Mouse (Mus musculus): ENCODE data around the gene Rasl10b. TPM values are rescaled to one million over a fixed set of nuclear protein-coding genes. Genes with fewer than 3 reads are reported as not detected.

The Rasl10b gene
- polyA plus RNA-seq, 1 experiment from 2014 or later, result 13.4 TPM

- H3K27ac ChIP-seq (ENCODE audit: poor library complexity, severe bottlenecking), result no peak overlapping the region
- H3K4me3 ChIP-seq, result no peak overlapping the region
- H3K36me3 ChIP-seq, result peaks cover 24% of the 10 kb centered on the region
- H3K9me3 ChIP-seq (replicated peaks), result no peaks in the 10 kb centered on the region
- H3K27me3 ChIP-seq (replicated peaks), result 0 out of 2 replicates have a peak, but pooled peaks cover 4% of the 10 kb centered on the region
- no peak overlapping the region for H3K4me2 ChIP-seq
- H3K9ac ChIP-seq, result no peak overlapping the region
- 47% methylated on average over 3 of the region's 3 CpGs for WGBS
- ATAC-seq (ENCODE audit: insufficient number of reproducible peaks, low FRiP score), result no peak
- H3K4me1 ChIP-seq (replicated peaks), result peaks cover 54% of the 10 kb centered on the region
Measured at GRCm38 (mm10) chr11:83406391-83406790, 2.5 kb upstream of the Rasl10b start.

GRCm38 (mm10) chr11:83408242-83408641 lies 695 bp upstream of the Rasl10b start:
- Histone ChIP-seq H3K36me3 (peaks cover 14% of the 10 kb centered on the region), H3K4me1 (replicated peaks) (peaks cover 50% of the 10 kb centered on the region), H3K27me3 (replicated peaks) (peaks cover 22% of the 10 kb centered on the region; the same call in 1 of the 2 replicates), H3K27ac (ENCODE audit: poor library complexity, severe bottlenecking) (no peak overlapping the region), H3K4me3 (no peak overlapping the region), H3K4me2 (no peak overlapping the region), H3K9me3 (replicated peaks) (no peaks in the 10 kb centered on the region), H3K9ac (no peak overlapping the region)
- WGBS, result 55% methylated on average over 8 of the region's 8 CpGs
- ATAC-seq (ENCODE audit: insufficient number of reproducible peaks, low FRiP score), result no peak

- no peaks in the 10 kb centered on the region for H3K9me3 ChIP-seq (replicated peaks)
- peaks cover 31% of the 10 kb centered on the region; the same call in 1 of the 2 replicates for H3K27me3 ChIP-seq (replicated peaks)
- peak overlapping the region; percentile 67 for H3K27ac ChIP-seq (ENCODE audit: poor library complexity, severe bottlenecking)
- H3K36me3 ChIP-seq, result 0 out of 2 replicates have a peak, but pooled peaks cover 3% of the 10 kb centered on the region
- peaks cover 47% of the 10 kb centered on the region for H3K4me1 ChIP-seq (replicated peaks)
- peak overlapping the region; percentile 91 for H3K9ac ChIP-seq
- peak overlapping the region; percentile 94 for H3K4me2 ChIP-seq
- peak overlapping the region; percentile 97 for H3K4me3 ChIP-seq
- under 1% methylated on average over 26 of the region's 40 CpGs for WGBS
- peak; percentile 43 for ATAC-seq (ENCODE audit: insufficient number of reproducible peaks, low FRiP score)
Measured at GRCm38 (mm10) chr11:83409792-83410291, 905 bp downstream of the Rasl10b start.

DNA sequence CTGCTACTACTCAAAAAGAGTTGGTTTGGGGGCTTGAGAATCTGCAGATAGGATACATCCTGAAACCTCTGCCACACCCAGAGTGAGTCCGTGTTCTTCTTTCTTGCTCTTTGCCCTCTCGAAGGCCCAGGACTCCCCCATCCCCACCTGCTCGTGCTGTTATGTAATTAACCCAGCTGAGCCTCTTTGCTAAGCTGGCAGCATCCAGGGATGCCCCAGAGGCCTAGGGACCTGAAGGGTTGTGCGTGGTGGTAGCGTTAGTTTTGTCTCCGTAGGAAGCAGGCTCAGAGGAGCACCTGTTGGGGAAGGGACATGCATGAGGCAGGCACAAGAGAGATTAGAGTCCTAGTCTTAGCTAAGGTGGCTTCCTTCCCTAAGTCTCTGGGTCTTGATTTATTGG lies 1.6 kb downstream of the Rasl10b start:
- no peak for ATAC-seq (ENCODE audit: insufficient number of reproducible peaks, low FRiP score)

GRCm38 (mm10) chr11:83417080-83417479 lies 8.1 kb downstream of the Rasl10b start:
- Histone ChIP-seq H3K4me1 (replicated peaks) (peaks cover 6% of the 10 kb centered on the region; the same call in 1 of the 2 replicates), H3K9me3 (replicated peaks) (no peaks in the 10 kb centered on the region), H3K9ac (no peak overlapping the region), H3K27me3 (replicated peaks) (peaks cover 71% of the 10 kb centered on the region), H3K4me2 (no peak overlapping the region), H3K4me3 (no peak overlapping the region), H3K36me3 (0 out of 2 replicates have a peak, but pooled peaks cover 3% of the 10 kb centered on the region), H3K27ac (ENCODE audit: poor library complexity, severe bottlenecking) (no peak overlapping the region)
- no peak for ATAC-seq (ENCODE audit: insufficient number of reproducible peaks, low FRiP score)
- WGBS, result 6% methylated on average over 5 of the region's 5 CpGs

More for the DNA sequence above, 1.6 kb downstream of the Rasl10b start:
- Histone ChIP-seq H3K9me3 (replicated peaks) (no peaks in the 10 kb centered on the region), H3K4me1 (replicated peaks) (peaks cover 44% of the 10 kb centered on the region), H3K36me3 (0 out of 2 replicates have a peak, but pooled peaks cover 3% of the 10 kb centered on the region), H3K27me3 (replicated peaks) (peaks cover 31% of the 10 kb centered on the region; the same call in 1 of the 2 replicates), H3K4me2 (peak overlapping the region; percentile 94), H3K27ac (ENCODE audit: poor library complexity, severe bottlenecking) (no peak overlapping the region), H3K4me3 (peak overlapping the region; percentile 97), H3K9ac (peak overlapping the region; percentile 91)
- 51% methylated on average over 6 of the region's 6 CpGs for WGBS

GRCm38 (mm10) chr11:83417708-83418107 lies 8.8 kb downstream of the Rasl10b start:
- Histone ChIP-seq H3K27ac (ENCODE audit: poor library complexity, severe bottlenecking) (no peak overlapping the region), H3K36me3 (0 out of 2 replicates have a peak, but pooled peaks cover 3% of the 10 kb centered on the region), H3K4me1 (replicated peaks) (peaks cover 6% of the 10 kb centered on the region; the same call in 1 of the 2 replicates), H3K27me3 (replicated peaks) (peaks cover 69% of the 10 kb centered on the region), H3K4me2 (no peak overlapping the region), H3K4me3 (no peak overlapping the region), H3K9ac (no peak overlapping the region), H3K9me3 (replicated peaks) (no peaks in the 10 kb centered on the region)
- no peak for ATAC-seq (ENCODE audit: insufficient number of reproducible peaks, low FRiP score)
- WGBS, result 71% methylated on average over 7 of the region's 7 CpGs

GRCm38 (mm10) chr11:83418566-83418965 lies 9.6 kb downstream of the Rasl10b start:
- ATAC-seq (ENCODE audit: insufficient number of reproducible peaks, low FRiP score), result peak; percentile 57
- H3K4me1 ChIP-seq (replicated peaks), result peaks cover 6% of the 10 kb centered on the region; the same call in 1 of the 2 replicates
- peak overlapping the region; percentile 14; the same call in 1 of the 2 replicates for H3K4me3 ChIP-seq

GRCm38 (mm10) chr11:83420338-83420737 lies 11.4 kb downstream of the Rasl10b start:
- ATAC-seq (ENCODE audit: insufficient number of reproducible peaks, low FRiP score), result no peak
- 43% methylated on average over 4 of the region's 4 CpGs for WGBS
- H3K4me2 ChIP-seq, result no peak overlapping the region
- no peak overlapping the region for H3K27ac ChIP-seq (ENCODE audit: poor library complexity, severe bottlenecking)
- peaks cover 6% of the 10 kb centered on the region; the same call in 1 of the 2 replicates for H3K4me1 ChIP-seq (replicated peaks)
- H3K4me3 ChIP-seq, result no peak overlapping the region
- no peaks in the 10 kb centered on the region for H3K9me3 ChIP-seq (replicated peaks)
- H3K36me3 ChIP-seq, result no peaks in the 10 kb centered on the region
- H3K27me3 ChIP-seq (replicated peaks), result peaks cover 68% of the 10 kb centered on the region
- no peak overlapping the region for H3K9ac ChIP-seq

More at GRCm38 (mm10) chr11:83418566-83418965, 9.6 kb downstream of the Rasl10b start:
- H3K27ac ChIP-seq (ENCODE audit: poor library complexity, severe bottlenecking), result no peak overlapping the region
- no peak overlapping the region for H3K9ac ChIP-seq
- 0 out of 2 replicates have a peak, but pooled peaks cover 1% of the 10 kb centered on the region for H3K36me3 ChIP-seq
- H3K9me3 ChIP-seq (replicated peaks), result no peaks in the 10 kb centered on the region
- peaks cover 66% of the 10 kb centered on the region for H3K27me3 ChIP-seq (replicated peaks)
- WGBS, result 7% methylated on average over 38 of the region's 38 CpGs
- H3K4me2 ChIP-seq, result peak overlapping the region; percentile 41

- Histone ChIP-seq H3K4me2 (no peak overlapping the region), H3K27me3 (replicated peaks) (peaks cover 72% of the 10 kb centered on the region), H3K27ac (ENCODE audit: poor library complexity, severe bottlenecking) (no peak overlapping the region), H3K36me3 (no peaks in the 10 kb centered on the region), H3K9ac (no peak overlapping the region), H3K4me1 (replicated peaks) (peaks cover 6% of the 10 kb centered on the region; the same call in 1 of the 2 replicates), H3K4me3 (no peak overlapping the region), H3K9me3 (replicated peaks) (no peaks in the 10 kb centered on the region)
- no peak for ATAC-seq (ENCODE audit: insufficient number of reproducible peaks, low FRiP score)
- 3% methylated on average over 9 of the region's 9 CpGs for WGBS
Measured at GRCm38 (mm10) chr11:83421305-83421704, 12.4 kb downstream of the Rasl10b start.

DNA sequence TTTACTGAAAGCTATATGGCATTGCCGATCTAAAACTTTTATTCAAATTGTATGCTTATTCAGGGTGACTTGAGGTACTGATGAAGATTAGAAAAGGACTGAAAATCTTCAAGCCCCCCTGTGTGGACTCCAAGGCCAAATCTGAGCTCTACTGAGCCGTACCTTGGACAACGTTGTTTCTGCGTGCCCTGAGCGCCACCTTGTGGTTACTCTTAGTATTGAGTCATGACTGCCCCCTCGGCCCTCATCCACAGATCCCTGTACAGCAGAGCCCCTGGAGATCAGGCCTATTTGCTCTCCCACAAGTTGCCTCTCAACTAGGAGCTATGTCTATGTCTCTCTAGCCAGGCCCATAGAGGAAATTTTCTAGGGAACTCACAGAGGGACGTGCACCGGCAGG lies 15.7 kb downstream of the Rasl10b start:
- Histone ChIP-seq H3K4me2 (no peak overlapping the region), H3K4me1 (replicated peaks) (peaks cover 14% of the 10 kb centered on the region), H3K27me3 (replicated peaks) (peaks cover 78% of the 10 kb centered on the region), H3K9me3 (replicated peaks) (no peaks in the 10 kb centered on the region), H3K9ac (no peak overlapping the region), H3K27ac (ENCODE audit: poor library complexity, severe bottlenecking) (no peak overlapping the region), H3K36me3 (no peaks in the 10 kb centered on the region), H3K4me3 (no peak overlapping the region)
- WGBS, result 4% methylated on average over 8 of the region's 8 CpGs
- no peak for ATAC-seq (ENCODE audit: insufficient number of reproducible peaks, low FRiP score)

DNA sequence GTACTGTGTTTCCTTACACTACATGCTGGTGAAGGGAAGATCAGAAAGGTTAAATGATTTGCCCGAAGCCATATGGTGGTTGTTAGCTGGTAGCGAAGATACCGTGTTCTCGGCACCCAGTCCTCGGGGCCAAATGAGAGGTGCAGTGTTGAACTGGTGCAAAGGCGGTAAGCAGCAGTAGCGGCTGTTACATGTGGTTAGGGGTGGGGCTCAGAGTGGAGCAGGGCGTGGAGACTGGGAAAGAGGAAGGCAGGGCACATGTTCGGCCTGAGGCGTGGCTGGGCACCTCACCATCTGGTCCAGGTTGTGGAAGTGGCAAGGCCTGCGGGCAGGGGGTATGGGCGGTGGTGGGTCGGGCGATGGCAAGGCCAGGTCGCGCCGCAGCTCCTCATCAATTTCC lies 18.0 kb downstream of the Rasl10b start:
- peak overlapping the region; percentile 28 for H3K4me3 ChIP-seq
- no peak overlapping the region for H3K27ac ChIP-seq (ENCODE audit: poor library complexity, severe bottlenecking)
- WGBS, result 20% methylated on average over 17 of the region's 17 CpGs
- no peaks in the 10 kb centered on the region for H3K9me3 ChIP-seq (replicated peaks)
- no peaks in the 10 kb centered on the region for H3K36me3 ChIP-seq
- peak overlapping the region; percentile 61 for H3K4me2 ChIP-seq
- H3K4me1 ChIP-seq (replicated peaks), result peaks cover 31% of the 10 kb centered on the region
- no peak for ATAC-seq (ENCODE audit: insufficient number of reproducible peaks, low FRiP score)
- H3K27me3 ChIP-seq (replicated peaks), result peaks cover 56% of the 10 kb centered on the region
- 0 out of 2 replicates have a peak overlapping the region, but pooled peaks have one; percentile 15 for H3K9ac ChIP-seq
